Mouse (Mus musculus) forelimb bud, embryonic 11.5 days (tissue): ENCODE data around the gene Rusc2.

Experiments used
- DNase-seq: peaks from one replicate; pipeline ENCODE4 v3.0.0-alpha.2; 2012; ENCODE audit warnings: low read depth, low spot score

Rusc2 gene

DNA sequence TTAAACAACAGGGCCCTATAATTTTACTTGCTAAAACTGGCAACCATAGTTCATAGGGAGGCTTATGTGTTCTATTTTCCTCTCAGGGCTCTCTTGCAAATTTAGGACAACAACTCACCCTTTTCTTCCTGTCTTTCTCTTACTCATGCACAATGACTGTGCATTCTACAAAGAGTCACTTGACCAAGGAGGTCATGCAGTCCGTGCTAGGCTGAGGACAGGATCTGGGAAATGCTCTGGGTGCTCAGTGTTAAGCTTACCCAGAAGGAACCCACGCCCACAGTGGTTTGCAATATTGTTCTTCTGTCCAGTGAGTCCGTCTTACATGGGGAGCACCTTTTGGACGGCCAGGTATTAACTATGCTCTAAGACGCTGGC, 2.3 kb downstream of the Rusc2 start:
- no peak for DNase-seq

DNA sequence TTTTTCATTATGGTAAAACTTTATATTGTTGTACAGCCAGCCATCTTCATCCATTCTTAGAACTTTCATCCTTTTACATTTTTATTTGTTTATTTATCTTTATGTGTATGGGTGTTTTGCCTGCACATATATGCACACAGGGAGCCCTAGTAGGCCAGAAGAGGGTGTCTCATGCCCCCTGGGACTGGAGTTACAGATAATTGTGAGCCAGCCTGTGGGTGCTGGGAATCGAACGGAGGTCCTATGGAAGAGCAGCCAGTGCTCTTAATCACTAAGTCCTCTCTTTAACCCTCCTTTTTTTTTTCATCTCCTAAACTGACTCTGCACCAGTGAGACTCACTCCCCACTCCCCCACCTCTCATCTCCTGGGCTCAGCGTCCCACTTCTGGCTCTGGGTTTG, 2.8 kb downstream of the Rusc2 start:
- no peak for DNase-seq

DNA sequence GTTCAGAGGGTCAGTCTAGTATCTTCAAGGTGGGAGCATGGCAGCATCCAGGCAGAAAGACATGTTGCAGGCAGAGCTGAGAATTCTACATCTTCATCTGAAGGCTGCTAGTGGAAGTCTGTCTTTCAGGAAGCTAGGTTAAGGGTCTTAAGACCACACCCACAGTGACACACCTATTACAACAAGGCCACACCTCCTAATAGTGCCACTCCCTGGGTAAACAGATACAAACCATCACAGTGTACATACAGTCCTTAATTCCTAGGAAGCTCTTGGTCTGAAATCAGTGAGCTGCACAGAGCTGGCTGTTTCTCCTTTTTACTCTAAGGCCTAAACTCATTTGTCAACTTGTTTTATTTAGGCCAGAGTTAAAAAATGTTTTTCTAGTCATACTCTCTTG, 5.2 kb downstream of the Rusc2 start:
- no peak for DNase-seq

DNA sequence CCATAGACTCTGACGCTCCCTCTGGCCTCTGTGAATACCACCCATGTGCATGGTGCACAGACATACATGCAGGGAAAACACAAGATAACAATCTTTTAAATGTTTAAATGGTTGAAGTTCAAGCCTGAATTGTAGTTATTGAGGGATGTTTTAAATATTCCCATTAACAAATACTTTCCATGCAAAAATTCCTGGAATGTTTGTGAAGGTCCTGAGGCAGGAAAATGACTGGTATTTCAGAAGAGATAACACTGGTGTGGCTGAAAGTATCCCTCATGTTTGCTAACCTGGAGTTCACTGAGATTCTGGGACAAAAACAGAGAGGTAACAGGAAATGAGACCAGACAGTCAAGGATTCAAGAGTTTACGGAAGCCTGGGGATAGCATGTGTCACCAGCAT, 7.6 kb downstream of the Rusc2 start:
- no peak for DNase-seq

DNA sequence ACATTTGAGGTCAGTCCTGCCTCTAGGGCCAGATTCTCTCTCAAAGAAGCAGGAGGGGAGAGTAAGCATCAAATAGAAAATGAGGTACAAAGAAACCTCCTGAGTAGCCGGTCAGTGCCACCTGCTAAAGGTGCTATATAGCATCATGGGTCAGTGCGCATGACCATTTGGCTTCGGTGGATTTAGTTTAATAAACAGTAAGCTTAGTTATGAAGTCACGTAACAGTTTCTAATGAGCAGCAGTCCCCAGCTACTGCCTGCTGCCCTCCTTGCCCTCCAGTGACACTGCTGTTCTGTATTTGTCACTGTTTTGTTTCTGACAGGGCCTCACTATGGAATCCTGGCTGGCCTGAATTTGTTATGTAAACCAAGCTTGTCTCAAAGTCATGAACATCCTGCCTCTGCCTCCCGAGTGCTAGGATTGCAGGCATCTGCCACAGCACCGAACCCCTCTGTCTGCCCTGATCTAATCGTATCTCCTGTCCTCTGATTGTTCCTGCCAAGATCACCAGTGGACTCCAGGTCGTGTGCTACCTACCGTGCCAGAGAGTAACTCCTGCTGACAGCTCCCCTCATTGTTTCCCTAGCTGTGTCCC, 8.2 kb downstream of the Rusc2 start:
- no peak for DNase-seq

DNA sequence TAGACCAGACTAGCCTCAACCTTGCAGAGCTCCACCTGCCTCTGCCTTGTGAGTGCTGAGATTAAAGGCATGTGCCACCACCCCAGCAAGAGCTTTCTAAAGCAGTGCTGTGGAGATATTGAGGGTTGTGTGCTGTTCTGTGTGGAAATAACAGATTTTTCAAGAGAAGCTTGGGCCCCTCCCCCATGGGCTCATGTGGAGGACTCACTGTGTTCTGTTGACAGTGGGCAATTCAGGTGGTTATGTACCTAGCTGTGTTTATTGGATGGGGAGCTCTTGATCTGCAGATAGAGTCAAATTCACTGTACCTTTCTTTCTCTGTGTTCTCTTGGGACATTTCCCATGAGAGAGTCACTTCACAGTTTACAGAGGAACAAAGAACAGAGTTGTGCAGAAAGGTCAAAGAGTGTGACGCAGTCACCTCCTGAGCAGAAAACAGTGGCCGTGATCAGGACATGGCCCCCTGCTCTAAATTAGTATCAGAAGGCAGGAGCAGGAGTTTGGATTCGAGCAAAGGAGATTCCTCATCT, 9.8 kb downstream of the Rusc2 start:
- DNase-seq, result no peak

DNA sequence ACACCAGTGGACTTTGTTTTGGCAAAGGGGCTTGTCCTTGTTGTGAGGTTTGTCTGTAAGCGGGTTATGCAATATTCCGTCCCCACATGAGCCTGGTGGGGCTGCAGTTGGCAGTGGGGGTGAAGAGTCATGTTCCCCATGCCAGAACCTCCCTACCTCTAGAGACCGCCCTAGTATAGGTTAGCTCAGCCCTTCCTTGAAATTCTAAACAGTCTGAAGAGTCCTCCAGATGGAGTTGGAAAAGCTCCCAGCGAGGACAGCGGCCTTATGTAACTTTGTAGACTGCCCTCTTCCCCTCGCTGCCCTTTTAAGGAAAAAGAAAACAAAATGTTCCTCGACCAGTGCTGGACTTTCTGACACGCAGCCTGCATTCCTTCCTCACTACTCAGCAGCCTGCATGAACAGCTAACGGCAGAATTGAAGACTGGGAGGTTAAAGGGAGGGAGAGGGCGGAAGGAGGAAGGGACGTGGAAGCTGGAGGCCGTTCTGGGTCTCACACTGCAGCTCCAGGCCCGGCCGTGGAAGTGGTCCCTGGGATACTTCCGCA, 12.6 kb downstream of the Rusc2 start:
- DNase-seq, result no peak

DNA sequence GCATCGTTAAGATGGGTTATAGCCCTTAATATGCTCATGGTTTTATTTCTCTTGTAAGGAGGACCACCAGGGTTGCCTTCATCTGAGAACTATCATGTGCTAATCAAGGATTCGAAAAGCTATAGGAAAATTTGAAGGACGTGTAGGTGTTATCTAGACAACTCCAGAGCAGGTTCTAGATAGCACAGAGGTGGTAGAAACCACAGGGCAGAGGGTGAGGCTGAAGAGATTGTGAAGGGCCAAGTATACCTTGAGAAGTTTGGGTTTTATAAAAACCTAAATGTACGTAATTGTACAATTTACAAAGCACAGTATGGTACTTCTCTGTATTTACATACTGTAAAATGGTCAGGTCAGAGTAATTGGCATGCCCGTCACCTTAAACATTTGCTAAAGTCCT, 13.4 kb downstream of the Rusc2 start:
- no peak for DNase-seq

DNA sequence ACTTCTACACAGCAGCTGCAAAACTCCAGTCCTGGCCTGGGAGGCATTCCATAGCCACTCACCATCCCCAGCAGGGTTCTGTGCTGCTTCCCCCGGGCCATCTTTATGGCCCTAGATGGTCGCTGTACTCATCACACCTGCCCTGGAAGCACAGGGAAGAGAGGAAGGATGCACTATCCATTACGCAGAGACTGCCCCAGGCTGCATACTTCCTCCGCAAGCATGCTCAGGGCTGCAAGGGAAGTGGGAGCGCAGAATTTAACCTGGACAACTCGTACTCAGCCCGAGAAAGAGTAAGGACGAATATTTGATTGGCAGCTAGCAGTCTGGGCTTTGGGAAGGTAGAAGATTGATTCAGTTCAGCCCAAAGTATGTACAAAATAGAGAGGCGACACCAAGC, 14.1 kb downstream of the Rusc2 start:
- DNase-seq, result no peak

DNA sequence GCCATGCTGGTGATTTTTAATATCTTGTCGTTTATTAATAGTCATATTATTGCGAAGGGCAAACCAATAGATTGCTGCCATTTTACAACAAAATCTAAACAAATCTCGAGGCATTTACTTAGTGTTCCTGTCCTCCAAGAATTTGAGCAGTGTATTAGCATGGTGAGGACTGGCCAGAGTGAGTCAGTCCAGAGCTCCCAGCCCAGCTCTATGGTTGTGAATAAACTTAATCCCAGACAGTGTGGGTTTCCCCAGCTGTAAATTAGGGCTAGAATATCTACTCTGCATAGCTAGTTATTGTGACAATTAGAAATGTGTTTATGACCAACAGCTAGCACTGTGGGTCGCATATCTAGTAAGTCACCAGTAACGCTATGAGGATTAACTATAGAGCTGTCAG, 14.6 kb downstream of the Rusc2 start:
- no peak for DNase-seq

DNA sequence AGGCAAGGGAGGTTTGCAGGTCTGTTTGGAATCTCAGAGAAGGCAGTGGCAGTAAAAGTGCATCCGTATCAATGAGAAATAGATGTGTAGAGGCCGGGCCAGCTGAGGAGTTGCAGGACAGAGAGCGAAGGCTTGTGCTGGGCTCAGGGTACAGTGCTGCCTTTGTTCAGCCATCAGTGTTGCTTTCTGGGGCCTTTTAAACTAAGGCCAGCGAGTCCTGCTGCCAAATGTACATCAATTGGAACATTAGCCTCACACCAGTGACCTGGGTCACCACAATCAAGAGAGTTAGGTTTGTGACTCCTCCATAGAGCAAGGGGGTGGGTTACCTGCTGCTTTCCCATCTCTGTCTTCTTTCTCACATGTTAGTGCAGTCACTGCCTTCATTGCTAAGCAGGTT, 16.2 kb downstream of the Rusc2 start:
- no peak for DNase-seq

DNA sequence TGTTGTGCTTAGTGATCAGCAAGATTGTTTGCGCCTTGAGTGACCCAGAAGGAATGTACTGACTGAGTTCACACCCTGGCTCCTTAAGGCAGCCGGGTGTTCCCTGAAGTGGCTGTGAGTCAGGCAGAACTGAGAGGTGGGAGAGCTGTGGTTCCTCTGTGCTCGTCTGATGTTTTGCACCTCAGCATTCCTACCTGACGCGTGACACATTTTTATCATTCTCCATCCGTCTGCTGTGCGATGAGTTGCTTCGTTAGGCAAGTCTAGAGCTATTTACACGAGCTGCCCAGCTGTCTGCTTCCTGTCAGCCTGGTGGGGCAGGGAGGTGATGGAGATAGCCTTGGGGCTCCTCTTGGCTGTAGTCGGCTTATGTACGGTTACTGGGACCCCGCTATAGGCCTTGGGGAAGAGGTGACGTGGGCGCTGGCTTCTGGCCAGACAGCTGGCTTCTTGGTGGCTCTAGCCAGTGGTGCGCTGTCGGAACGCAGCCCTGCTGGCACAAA, 17.1 kb downstream of the Rusc2 start:
- DNase-seq, result peak; percentile 24

DNA sequence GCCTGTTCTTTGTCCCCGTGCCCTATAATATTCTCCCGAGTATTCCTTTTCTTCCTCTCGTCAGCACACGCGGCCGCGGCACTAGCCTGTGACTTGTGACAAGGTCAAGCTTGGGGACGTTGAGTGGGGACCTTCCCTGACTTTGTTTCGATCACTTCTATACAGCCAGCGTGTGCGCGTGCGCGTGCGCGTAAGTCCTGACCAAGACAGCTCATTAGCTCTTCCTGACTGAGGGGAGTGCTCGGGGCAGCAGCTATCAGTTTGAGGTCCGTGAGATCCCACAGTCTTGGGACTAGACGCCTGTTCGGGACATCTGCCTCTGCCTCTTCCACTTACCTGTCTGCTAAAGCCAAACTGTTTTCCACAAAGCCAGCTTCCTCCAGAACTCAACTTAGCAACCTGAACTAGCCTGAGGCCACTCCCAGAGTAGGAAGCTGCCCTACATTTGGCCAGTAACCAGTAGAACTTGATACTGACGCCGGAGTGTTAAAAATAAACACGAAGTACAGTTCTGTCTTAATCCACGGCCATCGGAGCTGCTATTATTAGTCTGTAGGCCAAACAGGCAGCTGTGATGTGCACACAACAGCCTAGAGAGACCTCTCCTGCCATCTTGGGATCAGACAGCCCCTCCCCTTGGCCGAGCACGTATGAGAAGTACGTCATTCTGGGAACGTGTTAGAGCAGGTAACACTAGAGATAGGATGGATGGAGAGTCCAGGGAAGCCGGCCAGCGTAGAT, 17.8 kb downstream of the Rusc2 start:
- DNase-seq, result no peak

DNA sequence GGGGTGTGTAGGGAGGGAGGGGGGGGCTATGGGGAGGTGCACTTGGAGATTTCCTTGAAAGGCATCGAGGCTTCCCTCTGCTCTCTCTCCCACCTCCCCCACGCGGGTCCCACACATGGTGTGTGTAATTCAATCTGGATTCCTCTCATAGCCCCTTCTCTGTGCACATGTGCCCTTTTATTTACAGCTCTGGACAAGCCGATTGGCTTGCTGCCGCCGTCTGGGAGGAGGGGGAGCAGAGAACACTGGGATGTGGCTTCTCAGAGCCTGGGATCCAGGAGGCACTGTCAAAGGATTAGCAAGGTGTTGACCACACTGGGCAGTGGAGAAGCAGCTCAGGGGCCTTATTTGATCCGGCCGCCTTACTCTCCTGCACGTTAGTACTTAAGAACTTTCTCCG, 19.2 kb downstream of the Rusc2 start:
- DNase-seq, result peak; percentile 59

DNA sequence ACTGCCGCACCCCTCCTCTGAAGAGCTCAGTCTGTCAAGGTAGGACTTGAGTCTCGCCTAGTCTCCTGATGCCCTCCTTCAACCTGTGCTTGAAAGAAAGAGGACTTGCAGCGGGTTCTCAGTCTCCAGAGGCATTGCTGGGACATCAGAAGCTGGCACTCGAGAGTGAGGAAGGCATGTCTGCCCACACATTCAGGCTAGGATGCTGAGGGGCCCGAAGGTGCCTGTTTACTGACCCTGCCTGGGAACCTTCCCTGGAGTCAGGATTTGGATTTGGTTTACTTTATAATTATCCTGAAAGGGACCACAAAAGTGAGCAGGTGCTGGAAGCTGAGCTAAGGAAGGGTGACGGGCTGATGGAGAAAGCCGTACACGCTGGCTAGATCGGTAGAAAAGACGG, 19.7 kb downstream of the Rusc2 start:
- no peak for DNase-seq

DNA sequence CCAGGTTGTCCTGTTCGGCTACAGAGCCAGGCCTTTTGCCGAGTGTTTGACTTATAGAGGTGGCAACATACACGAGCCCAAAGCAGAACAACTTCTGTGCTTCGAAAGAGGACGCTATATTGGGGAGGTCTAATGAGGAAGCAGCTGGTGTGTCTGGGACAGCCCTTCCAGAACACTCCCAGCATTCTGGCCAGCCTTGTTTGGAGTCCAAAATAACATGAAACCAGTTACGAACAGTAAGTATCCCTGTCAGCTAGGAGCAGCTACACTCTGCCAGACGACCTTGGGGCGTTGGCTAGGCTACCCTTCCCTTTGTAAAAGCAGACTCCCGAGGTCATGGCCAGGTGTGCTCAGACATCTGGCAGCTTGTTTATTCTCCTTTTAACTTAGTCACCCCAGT, 20.4 kb downstream of the Rusc2 start:
- DNase-seq, result no peak

DNA sequence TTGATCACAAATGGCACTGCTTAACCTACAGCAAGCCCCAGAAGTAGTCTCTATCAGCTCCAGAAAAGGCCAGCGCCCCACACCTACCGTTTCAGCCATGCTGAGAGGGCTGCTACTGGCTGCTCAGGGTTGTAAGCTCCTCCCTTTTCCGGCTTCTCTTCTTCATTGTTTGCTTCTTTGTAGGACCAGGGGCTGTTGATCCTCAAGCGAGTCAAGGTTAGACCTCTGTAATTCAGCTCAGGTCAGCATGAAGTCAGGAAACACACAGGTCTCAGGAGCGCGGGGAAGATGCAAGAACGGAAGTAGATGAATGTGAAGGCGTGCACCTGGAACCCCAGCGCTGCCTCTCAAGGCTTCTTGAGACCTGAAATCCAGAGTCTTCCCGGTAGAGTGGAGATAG, 22.9 kb downstream of the Rusc2 start:
- no peak for DNase-seq

DNA sequence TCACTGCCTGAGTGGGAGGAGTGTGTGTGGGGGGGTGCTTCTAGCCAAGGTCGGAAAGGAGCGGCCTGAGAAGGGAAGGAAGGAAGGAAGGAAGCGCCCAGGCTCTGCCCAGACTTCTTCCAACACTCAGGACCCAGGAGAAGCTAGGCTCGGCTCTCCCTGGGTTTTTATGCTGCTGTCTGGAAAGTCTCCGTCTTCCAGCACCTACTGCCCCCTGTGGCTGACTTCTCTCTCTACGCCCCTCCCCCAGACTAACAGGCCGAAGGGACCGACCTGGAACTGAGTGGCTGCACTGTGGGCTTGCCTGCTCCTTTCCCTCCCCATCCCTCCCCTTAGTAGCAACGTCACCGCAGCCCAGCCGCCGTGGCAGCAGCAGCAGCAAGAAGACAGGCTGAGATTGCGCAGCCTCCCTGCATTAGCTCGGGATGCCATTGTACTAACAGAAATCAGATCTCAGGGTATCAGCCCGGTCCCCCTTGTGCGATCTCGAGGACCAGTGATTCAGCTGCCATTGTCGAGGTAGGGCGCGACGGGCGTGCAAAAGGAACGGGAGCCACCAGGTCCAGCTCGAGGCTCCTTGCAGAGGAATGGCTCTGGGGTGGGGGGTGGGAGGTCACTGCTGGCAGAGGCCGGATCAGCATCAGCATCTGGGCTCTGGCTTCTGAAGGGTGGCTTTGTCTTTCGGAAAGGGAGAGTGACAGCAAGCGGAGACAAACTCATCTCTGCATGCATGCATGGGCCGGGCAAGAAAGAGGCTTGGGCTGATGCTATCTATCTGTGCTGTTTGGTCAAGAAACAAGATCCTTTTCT, 24.6 kb downstream of the Rusc2 start:
- DNase-seq, result peak; percentile 89

DNA sequence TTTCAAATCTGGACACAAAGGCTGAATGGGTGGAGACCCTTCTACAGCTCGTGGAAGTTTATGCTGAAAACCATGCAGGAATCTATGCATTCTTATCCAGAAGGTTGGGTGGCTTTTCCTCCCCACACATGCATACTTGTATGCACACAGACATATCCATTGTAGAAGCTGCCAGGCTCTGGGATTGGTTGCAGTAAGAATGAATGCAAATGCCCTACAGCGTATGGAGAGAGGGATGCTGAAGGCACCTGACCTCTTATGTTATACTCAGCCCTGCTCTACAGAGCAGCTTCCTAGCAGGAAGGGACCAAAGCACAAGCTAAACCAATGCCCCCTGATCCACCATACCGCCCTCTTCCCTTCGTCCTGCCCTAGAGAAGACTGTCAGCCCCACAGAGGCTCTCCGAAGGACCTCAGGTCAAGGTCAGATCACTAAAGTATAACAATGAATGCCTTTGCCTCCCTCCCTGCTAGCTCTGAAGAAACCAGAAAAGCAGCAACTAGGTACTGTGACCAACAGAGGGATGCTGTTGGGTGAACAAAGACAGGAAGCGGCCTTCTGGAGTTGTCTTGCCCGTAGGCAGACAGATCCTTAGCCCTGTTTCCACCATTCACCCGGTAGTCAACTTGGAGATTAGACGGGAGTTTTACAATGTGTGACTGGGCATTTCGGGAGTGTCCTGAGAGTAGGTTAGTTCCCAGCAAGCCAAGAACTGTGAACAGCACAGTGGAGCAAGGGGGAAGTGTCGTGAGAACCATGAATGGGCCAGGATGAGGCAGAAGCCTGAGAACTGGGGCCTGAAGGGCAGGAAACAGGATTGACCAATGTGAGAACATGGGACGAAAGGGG, 25.5 kb downstream of the Rusc2 start:
- DNase-seq, result no peak

DNA sequence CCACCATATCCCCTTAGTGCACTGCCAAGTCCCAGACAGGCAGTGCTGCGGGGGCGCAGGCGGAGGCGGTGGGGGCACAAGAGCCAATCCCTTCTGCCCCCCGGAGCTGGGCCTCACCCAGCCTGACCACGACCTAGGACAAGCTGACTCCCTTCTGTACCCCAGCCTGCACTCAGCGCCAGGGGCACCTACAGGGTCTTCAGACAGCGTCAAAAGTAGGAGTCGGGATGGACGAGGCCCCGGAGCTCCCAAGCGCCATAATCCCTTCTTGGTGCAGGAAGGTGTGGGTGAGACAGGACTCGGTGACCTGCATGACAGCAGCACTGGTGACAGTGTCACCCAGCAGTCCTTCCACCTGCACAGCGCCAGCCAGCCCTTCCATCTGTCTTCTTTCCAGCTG, 33.0 kb downstream of the Rusc2 start:
- DNase-seq, result no peak
